Mouse (Mus musculus) forebrain, embryonic 16.5 days (tissue): Measurements from ENCODE around the gene Rnh1. TPM values are rescaled to one million over a fixed set of nuclear protein-coding genes. Genes with fewer than 3 reads are reported as not detected.

ENCODE experiments used
- ATAC-seq: fragments of 200-750 bp; cut with Nextera tagmentation; 2 replicates; pipeline ENCODE4 v1.8.0; 2017; ENCODE audit warnings: mild to moderate bottlenecking, moderate library complexity
- H3K27ac ChIP-seq: fragments of 300-500 bp; sonication (generic); 2 replicates; pipeline ENCODE4 v1.5.1; 2014; ENCODE audit warnings: low read length, control low read depth
- H3K27me3 ChIP-seq: fragments of 300-500 bp; sonication (generic); replicated peaks from 2 replicates; pipeline ENCODE4 v1.6.1; 2014; ENCODE audit warnings: low read length; ENCODE audit not compliant: control insufficient read depth, insufficient read depth
- H3K36me3 ChIP-seq: fragments of 300-500 bp; sonication (generic); 2 replicates; pipeline ENCODE4 v1.6.1; 2014; ENCODE audit not compliant: control insufficient read depth, insufficient read depth
- H3K4me1 ChIP-seq: fragments of 300-500 bp; sonication (generic); replicated peaks from 2 replicates; pipeline ENCODE4 v1.6.1; 2014; ENCODE audit warnings: low read length; ENCODE audit not compliant: control insufficient read depth, insufficient read depth
- H3K4me2 ChIP-seq: fragments of 300-500 bp; sonication (generic); 2 replicates; pipeline ENCODE4 v1.6.1; 2014; ENCODE audit warnings: mild to moderate bottlenecking, low read length, control low read depth
- H3K4me3 ChIP-seq: fragments of 300-500 bp; sonication (generic); replicated peaks from 2 replicates; pipeline ENCODE4 v1.5.1; 2014; ENCODE audit warnings: mild to moderate bottlenecking, low read length, control low read depth
- H3K9ac ChIP-seq: fragments of 300-500 bp; sonication (generic); replicated peaks from 2 replicates; pipeline ENCODE4 v1.6.1; 2014; ENCODE audit warnings: low read depth, low read length, control low read depth
- H3K9me3 ChIP-seq: fragments of 300-500 bp; sonication (generic); 2 replicates; pipeline ENCODE4 v1.6.1; 2016; ENCODE audit warnings: low read length; ENCODE audit not compliant: control insufficient read depth
- WGBS: fragments of 180-500 bp; shearing (Covaris S2); extraction: QIAGEN DNeasy Blood & Tissue Kit; methylation state at CpG from one replicate; pipeline ENCODE4 v1.1.7; 2014; 5-methylcytosine and 5-hydroxymethylcytosine counted together
- polyA plus RNA-seq: library from polyadenylated mRNA; unstranded; fragments of >200 nt; fragmentation: Nextera tagmentation; extraction: Ambion mirVana; gene quantifications from 2 replicates; pipeline ENCODE4 v1.2.1, GENCODE M21; 2015

The Rnh1 gene
- polyA plus RNA-seq, 1 experiment from 2014 or later: 41.0 TPM

DNA sequence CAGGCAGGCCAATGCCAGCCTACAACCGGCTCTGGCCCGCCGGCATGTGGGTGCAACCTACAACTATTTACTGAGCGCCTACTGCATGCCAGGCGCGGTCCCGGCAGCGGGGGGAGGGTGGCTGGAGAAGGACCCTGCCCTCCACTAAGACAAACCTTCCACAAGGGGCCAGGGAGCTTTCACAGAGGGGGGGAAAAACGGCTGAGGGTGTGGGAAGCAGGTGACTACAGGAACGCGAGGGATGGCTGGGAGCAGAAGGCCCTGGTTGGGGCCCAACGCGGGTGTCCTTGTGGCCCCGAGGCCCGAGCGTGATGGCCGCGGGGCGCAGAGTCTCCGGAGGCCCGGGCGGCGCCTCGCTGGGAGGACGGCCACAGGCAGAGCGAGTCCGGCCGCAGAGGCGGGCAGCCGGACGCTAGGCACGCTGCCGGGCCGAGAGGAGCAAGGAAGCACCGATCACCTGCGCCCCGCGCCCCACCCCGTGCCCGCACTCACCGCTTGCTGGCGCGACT lies 20.7 kb upstream of the Rnh1 start:
- H3K4me1 ChIP-seq: peaks cover 20% of the 10 kb centered on the region
- 0 out of 2 replicates have a peak, but pooled peaks have one; percentile 7 for ATAC-seq
- peak overlapping the region; percentile 93 for H3K4me2 ChIP-seq
- peaks cover 22% of the 10 kb centered on the region for H3K36me3 ChIP-seq
- peak overlapping the region; percentile 88 for H3K4me3 ChIP-seq
- WGBS: 1% methylated on average over 39 of the region's 43 CpGs
- no peaks in the 10 kb centered on the region for H3K27me3 ChIP-seq
- H3K9ac ChIP-seq: peak overlapping the region; percentile 96
- no peaks in the 10 kb centered on the region for H3K9me3 ChIP-seq
- H3K27ac ChIP-seq: peak overlapping the region; percentile 48; the same call in 1 of the 2 replicates

DNA sequence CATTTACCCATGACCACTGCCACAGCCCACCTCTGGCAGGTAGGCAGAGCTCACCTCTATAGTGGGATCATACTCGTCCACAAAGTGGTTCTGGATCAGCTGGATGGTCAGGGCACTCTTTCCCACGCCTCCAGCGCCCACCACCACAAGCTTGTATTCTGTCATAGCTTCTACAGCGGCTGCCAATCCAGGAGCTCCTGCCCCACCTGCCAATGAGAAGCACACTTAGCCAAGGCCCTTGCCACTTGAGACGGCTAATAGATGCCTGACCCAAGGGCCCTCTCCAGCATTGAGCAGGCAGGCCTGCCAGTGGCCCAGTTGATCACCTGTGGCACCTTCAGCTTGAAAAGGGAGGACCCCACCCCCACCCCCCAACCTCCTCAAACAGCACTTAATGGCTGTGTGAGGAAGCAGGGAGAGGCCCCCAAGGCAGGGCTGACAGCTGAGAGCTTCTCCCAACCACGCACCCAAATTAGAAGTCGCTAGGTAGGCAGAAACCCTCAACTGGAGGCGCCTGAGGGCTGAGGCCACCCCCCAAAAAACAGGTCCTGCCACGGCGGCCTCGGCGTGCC lies 20.2 kb upstream of the Rnh1 start:
- no peak overlapping the region; the same call in 1 of the 2 replicates for H3K27ac ChIP-seq
- no peak for ATAC-seq
- 23% methylated on average over 12 of the region's 12 CpGs for WGBS
- no peaks in the 10 kb centered on the region for H3K27me3 ChIP-seq
- peak overlapping the region; percentile 93 for H3K4me2 ChIP-seq
- peaks cover 22% of the 10 kb centered on the region for H3K36me3 ChIP-seq
- H3K4me1 ChIP-seq: peaks cover 20% of the 10 kb centered on the region
- H3K9ac ChIP-seq: peak overlapping the region; percentile 96
- peak overlapping the region; percentile 88 for H3K4me3 ChIP-seq
- H3K9me3 ChIP-seq: no peaks in the 10 kb centered on the region

DNA sequence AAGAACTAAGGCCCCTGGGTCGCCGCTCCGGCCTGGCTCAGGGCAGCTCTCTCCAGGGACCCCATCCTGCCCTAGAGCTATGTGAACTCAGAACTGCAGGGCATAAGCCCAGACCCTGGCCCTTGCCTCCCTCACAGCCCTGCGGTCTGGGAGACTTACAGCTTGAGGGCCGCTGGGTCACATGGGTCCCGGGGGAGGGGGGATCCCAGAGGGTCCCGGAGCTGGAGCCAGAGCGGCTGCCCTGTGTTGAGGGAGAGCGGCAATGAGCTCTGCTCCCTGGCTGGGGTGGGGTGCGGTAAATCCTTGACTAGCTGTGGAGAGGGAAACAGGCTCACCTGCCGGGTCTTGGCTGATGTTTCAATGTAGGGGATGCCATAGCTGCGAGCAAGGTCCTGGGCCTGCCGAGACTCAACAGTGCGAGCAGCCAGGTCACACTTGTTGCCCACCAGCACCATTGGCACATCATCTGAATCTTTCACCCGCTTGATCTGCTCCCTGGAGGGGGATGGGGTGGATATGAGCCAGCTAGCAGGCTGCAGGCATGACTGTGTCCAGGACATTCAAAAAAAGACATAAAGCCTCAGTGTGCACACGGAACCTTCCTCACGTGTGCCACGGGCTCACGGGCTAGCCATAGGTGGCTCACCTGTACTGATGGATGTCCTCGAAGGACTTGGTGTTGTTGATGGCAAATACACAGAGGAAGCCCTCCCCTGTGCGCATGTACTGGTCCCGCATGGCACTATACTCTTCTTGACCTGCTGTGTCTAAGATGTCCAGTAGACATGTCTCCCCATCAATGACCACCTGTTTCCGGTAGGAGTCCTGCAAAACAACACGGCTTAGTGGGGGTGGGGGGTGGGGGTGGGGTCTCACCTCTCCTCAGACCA lies 19.4 kb upstream of the Rnh1 start:
- Histone ChIP-seq H3K4me2 (peak overlapping the region; percentile 93), H3K4me1 (peaks cover 20% of the 10 kb centered on the region), H3K27me3 (no peaks in the 10 kb centered on the region), H3K27ac (no peak overlapping the region), H3K4me3 (no peak overlapping the region), H3K36me3 (peaks cover 22% of the 10 kb centered on the region), H3K9me3 (no peaks in the 10 kb centered on the region), H3K9ac (no peak overlapping the region)
- WGBS: 90% methylated on average over 24 of the region's 24 CpGs
- no peak for ATAC-seq

DNA sequence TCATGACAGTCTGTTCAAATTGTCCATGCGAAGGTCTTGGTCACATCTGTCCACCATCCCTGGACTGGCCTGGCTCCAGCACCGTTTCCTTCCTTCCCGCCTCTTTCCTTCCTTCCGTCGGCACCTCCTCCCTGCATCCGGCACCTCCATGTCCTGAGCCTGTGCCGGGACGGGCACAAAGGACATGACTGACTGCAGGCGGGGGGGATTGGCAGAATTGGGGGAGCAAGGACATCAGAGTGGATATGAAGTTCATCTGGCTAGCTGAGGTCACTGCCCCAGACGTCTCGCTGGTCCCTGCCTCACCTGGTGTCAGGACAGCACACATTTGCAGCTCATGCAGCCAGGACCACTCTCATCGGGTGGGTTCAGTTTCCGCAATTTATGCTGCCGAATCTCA lies 18.4 kb upstream of the Rnh1 start:
- ATAC-seq: no peak
- Histone ChIP-seq H3K4me3 (no peak overlapping the region), H3K4me2 (no peak overlapping the region), H3K27me3 (no peaks in the 10 kb centered on the region), H3K9ac (no peak overlapping the region), H3K4me1 (peaks cover 20% of the 10 kb centered on the region), H3K9me3 (no peaks in the 10 kb centered on the region), H3K27ac (no peak overlapping the region), H3K36me3 (peaks cover 22% of the 10 kb centered on the region)
- WGBS: 89% methylated on average over 14 of the region's 14 CpGs

DNA sequence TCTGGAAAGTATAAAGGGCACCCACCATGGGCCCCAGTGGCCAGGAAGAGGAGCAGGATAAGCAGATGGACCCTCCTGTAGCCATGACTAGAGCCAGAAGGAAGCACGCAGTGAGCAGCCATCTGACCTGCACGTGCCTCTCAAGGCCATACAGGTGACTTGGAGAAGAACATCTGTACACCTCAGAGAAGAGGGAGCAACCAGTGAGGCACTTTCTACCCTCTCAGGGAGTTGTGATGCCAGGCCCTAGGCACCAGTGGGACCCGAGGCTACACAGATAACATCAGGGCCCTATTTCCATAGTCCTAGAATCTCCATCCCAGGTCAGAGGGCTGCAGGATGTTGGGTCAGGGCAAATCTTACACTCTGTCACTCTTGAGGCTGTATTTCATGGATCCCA lies 17.6 kb upstream of the Rnh1 start:
- WGBS: 98% methylated on average over 3 of the region's 3 CpGs
- Histone ChIP-seq H3K27ac (no peak overlapping the region), H3K4me2 (no peak overlapping the region), H3K4me3 (no peak overlapping the region), H3K9me3 (no peaks in the 10 kb centered on the region), H3K36me3 (peaks cover 22% of the 10 kb centered on the region), H3K27me3 (no peaks in the 10 kb centered on the region), H3K9ac (no peak overlapping the region), H3K4me1 (peaks cover 16% of the 10 kb centered on the region)
- no peak for ATAC-seq

DNA sequence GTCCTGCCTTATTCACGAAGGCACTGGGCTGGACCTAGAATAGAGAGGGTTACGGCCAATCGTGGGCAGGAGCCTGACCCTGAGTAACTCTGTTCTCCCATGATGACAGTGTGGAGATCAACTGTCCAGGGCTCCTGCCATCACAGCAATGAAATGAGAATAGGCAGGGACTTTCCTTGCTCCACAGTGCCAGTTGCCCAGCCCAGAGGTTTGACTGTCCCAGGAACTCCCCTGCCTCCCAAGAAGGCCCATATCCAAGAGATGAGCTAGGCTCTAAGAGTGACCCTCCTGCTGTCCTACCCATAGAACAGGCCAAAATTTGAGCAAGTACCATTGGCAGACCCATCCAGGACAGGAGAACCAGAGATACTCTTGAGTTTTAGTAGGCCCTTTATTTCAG lies 16.1 kb upstream of the Rnh1 start:
- Histone ChIP-seq H3K36me3 (peaks cover 22% of the 10 kb centered on the region), H3K27me3 (no peaks in the 10 kb centered on the region), H3K4me1 (peaks cover 10% of the 10 kb centered on the region), H3K4me2 (no peak overlapping the region), H3K9me3 (no peaks in the 10 kb centered on the region), H3K9ac (no peak overlapping the region), H3K27ac (no peak overlapping the region), H3K4me3 (no peak overlapping the region)
- ATAC-seq: no peak
- 94% methylated on average over 3 of the region's 3 CpGs for WGBS

DNA sequence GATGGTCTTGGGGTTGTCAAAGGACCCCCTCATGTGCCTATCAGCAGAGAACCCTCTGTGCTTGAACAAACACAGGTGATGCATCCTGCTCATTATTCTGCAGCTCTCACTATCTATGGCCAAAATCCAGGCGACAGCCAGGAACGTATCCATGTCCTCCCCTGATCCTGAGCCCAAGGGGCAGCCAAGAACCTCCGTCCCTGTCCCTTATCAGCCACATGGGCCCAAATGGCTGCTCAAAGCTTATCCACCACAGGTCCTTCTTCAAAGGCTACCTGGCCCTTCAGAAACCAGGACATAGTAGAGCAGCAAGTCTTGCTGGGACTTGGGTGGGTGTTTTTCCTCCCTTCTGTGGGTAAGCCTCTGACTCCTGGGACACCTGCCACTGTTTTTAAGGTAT lies 15.5 kb upstream of the Rnh1 start:
- Histone ChIP-seq H3K36me3 (peaks cover 22% of the 10 kb centered on the region), H3K4me2 (no peak overlapping the region), H3K9ac (no peak overlapping the region), H3K4me1 (peaks cover 9% of the 10 kb centered on the region), H3K9me3 (no peaks in the 10 kb centered on the region), H3K27ac (no peak overlapping the region), H3K4me3 (no peak overlapping the region), H3K27me3 (no peaks in the 10 kb centered on the region)
- ATAC-seq: no peak
- WGBS: 82% methylated on average over 3 of the region's 3 CpGs

DNA sequence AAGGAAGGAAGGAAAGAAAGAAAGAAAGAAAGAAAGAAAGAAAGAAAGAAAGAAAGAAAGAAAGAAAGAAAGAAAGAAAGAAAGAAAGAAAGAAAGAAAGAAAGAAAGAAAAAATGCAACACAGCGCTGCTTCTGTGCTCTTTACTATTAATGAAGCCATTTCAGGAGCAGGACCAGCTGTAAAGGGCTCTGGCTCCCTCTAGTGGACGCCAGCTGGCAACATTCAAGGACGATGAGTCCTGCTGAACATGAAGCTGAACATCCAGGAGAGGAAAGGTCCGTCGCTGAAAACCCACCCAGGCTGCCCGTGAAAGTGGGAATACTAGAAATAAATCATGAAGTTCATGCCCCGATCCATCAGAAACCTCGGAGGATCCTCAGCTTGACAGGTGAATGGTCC lies 3.5 kb upstream of the Rnh1 start:
- no peak overlapping the region for H3K27ac ChIP-seq
- H3K9me3 ChIP-seq: no peaks in the 10 kb centered on the region
- WGBS: 3% methylated on average over 8 of the region's 8 CpGs
- no peak overlapping the region for H3K4me2 ChIP-seq
- ATAC-seq: no peak
- 0 out of 2 replicates have a peak overlapping the region, but pooled peaks have one; percentile 25 for H3K9ac ChIP-seq
- H3K4me3 ChIP-seq: no peak overlapping the region
- peaks cover 11% of the 10 kb centered on the region for H3K4me1 ChIP-seq
- no peaks in the 10 kb centered on the region for H3K27me3 ChIP-seq
- H3K36me3 ChIP-seq: no peaks in the 10 kb centered on the region

DNA sequence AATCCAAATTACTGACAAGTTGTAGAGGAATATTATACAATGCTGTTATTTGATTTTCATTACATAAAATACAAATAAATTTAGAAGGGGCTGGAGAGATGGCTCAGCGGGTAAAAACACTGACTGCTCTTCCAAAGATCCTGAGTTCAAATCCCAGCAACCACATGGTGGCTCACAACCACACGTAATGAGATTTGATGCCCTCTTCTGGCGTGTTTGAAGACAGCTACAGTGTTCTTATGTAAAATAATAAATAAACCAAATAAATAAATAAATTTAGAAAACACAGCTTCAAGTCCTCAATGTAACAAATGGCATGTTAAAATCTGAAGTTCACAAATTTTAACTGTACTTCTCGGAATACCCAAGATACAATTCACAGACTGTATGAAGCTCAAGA lies 2.4 kb upstream of the Rnh1 start:
- ATAC-seq: no peak
- Histone ChIP-seq H3K27ac (no peak overlapping the region), H3K4me3 (no peak overlapping the region), H3K9ac (no peak overlapping the region), H3K9me3 (no peaks in the 10 kb centered on the region), H3K4me2 (no peak overlapping the region), H3K27me3 (no peaks in the 10 kb centered on the region), H3K4me1 (peaks cover 11% of the 10 kb centered on the region), H3K36me3 (no peaks in the 10 kb centered on the region)
- WGBS: 86% methylated on average over 4 of the region's 4 CpGs
